In genomic region chr4:117182759-117183096, GRCm38 (mm10) we compare ENCODE assay signal across 9 mouse cellular contexts. TPM values are rescaled to one million over a fixed set of nuclear protein-coding genes. Genes with fewer than 3 reads are reported as not detected.
ATAC-seq and TF ChIP-seq lines count a peak whose summit lies in the region.
"Not testable (repeated sequence)": the region's sequence is repeated elsewhere in the genome, so short reads cannot be mapped to it uniquely, and the experiment has no call there.
"Had no signal": no experiment of that assay in that cellular context is flagged by ENCODE, and none has a peak within 500 bp of the region (broad histone marks: within the 10 kb centered on the region; RNA-seq: fewer than 3 reads in every experiment).

No protein-coding gene starts in this region.

- 15% methylated on average over 9 of the region's 9 CpGs for WGBS in forebrain, embryonic 13.5 days
- WGBS in heart, embryonic 15.5 days, result 10% methylated on average over 9 of the region's 9 CpGs
- 14% methylated on average over 9 of the region's 9 CpGs for WGBS in intestine, embryonic 16.5 days
- 13% methylated on average over 9 of the region's 9 CpGs for WGBS in limb, embryonic 15.5 days
- WGBS in macrophage (ENCODE audit: missing documents), result 15% methylated on average over 9 of the region's 9 CpGs
- 10% methylated on average over 9 of the region's 9 CpGs for WGBS in neural tube, embryonic 14.5 days

- peaks cover 29% of the 10 kb centered on the region for H3K36me3 ChIP-seq in E14TG2a.4 (ENCODE audit: insufficient read depth, low read length)
- H3K36me3 ChIP-seq in forebrain, embryonic 13.5 days (ENCODE audit: poor library complexity, severe bottlenecking), result peaks cover 25% of the 10 kb centered on the region
- peaks cover 21% of the 10 kb centered on the region for H3K36me3 ChIP-seq in heart, embryonic 15.5 days
- H3K36me3 ChIP-seq in intestine, embryonic 16.5 days (ENCODE audit: control insufficient read depth, insufficient read depth, low read length); macrophage (ENCODE audit: inconsistent target); neural tube, embryonic 14.5 days (ENCODE audit: control insufficient read depth, insufficient read depth, low read length): not testable (repeated sequence)
- H3K36me3 ChIP-seq in limb, embryonic 15.5 days, result peaks cover 21% of the 10 kb centered on the region

- H3K27me3 ChIP-seq in E14TG2a.4 (ENCODE audit: insufficient read depth, low read length); forebrain, embryonic 13.5 days; heart, embryonic 15.5 days; intestine, embryonic 16.5 days (replicated peaks; ENCODE audit: control insufficient read depth, insufficient read depth, low read length); limb, embryonic 15.5 days; neural tube, embryonic 14.5 days (ENCODE audit: control insufficient read depth, insufficient read depth, low read length): not testable (repeated sequence)

- H3K9me3 ChIP-seq in E14TG2a.4 (ENCODE audit: low read length); forebrain, embryonic 13.5 days (replicated peaks); heart, embryonic 15.5 days (replicated peaks); intestine, embryonic 16.5 days (ENCODE audit: control insufficient read depth, low read length); limb, embryonic 15.5 days; neural tube, embryonic 14.5 days (ENCODE audit: control insufficient read depth, low read length): not testable (repeated sequence)

- H3K4me1 ChIP-seq in E14TG2a.4 (replicated peaks; ENCODE audit: low read depth, low read length), result peaks cover 29% of the 10 kb centered on the region
- not testable (repeated sequence) for H3K4me1 ChIP-seq in cortical plate, adult 2 months (ENCODE audit: control insufficient read depth, insufficient read depth, low read length); intestine, embryonic 16.5 days (ENCODE audit: control insufficient read depth, insufficient read depth, low read length); neural tube, embryonic 14.5 days (ENCODE audit: control insufficient read depth, insufficient read depth, low read length)
- peaks cover 25% of the 10 kb centered on the region for H3K4me1 ChIP-seq in forebrain, embryonic 13.5 days
- peaks cover 12% of the 10 kb centered on the region for H3K4me1 ChIP-seq in heart, embryonic 15.5 days (replicated peaks)
- peaks cover 14% of the 10 kb centered on the region for H3K4me1 ChIP-seq in limb, embryonic 15.5 days

- peak overlapping the region; percentile 68 for H3K9ac ChIP-seq in forebrain, embryonic 13.5 days
- H3K9ac ChIP-seq in heart, embryonic 15.5 days, result peak overlapping the region; percentile 66
- peak overlapping the region; percentile 67 for H3K9ac ChIP-seq in intestine, embryonic 16.5 days (ENCODE audit: low read depth, low read length)
- peak overlapping the region; percentile 41 for H3K9ac ChIP-seq in limb, embryonic 15.5 days
- H3K9ac ChIP-seq in neural tube, embryonic 14.5 days (replicated peaks; ENCODE audit: low read depth, low read length), result peak overlapping the region; percentile 44

- peak; percentile 69 for ATAC-seq in forebrain, embryonic 13.5 days
- ATAC-seq in heart, embryonic 15.5 days (replicated peaks; ENCODE audit: insufficient number of reproducible peaks, insufficient read depth, low FRiP score, low read depth), result not testable (repeated sequence)
- ATAC-seq in intestine, embryonic 16.5 days, result peak; percentile 69
- peak; percentile 36; the same call in 1 of the 2 replicates for ATAC-seq in limb, embryonic 15.5 days (ENCODE audit: insufficient number of reproducible peaks, low FRiP score, low TSS enrichment, low read depth)
- ATAC-seq in neural tube, embryonic 14.5 days (ENCODE audit: low read depth), result peak; percentile 45; the same call in 1 of the 2 replicates

- peaks cover 26% of the 10 kb centered on the region for H3K79me2 ChIP-seq in macrophage (ENCODE audit: inconsistent target)

- H3K4me3 ChIP-seq in E14TG2a.4 (replicated peaks; ENCODE audit: low read length), result peak overlapping the region; percentile 96
- H3K4me3 ChIP-seq in cortical plate, adult 2 months (ENCODE audit: insufficient read depth, low read length), result peak overlapping the region; percentile 43
- H3K4me3 ChIP-seq in forebrain, embryonic 13.5 days, result peak overlapping the region; percentile 67
- peak overlapping the region; percentile 60 for H3K4me3 ChIP-seq in heart, embryonic 15.5 days
- H3K4me3 ChIP-seq in intestine, embryonic 16.5 days (ENCODE audit: low read length), result peak overlapping the region; percentile 56
- H3K4me3 ChIP-seq in limb, embryonic 15.5 days, result peak overlapping the region; percentile 58
- H3K4me3 ChIP-seq in macrophage (ENCODE audit: inconsistent target), result peak overlapping the region; percentile 91
- H3K4me3 ChIP-seq in neural tube, embryonic 14.5 days (ENCODE audit: low read depth, low read length), result peak overlapping the region; percentile 46

- TF ChIP-seq CTCF in E14TG2a.4 (conservative IDR thresholded peaks at IDR 0.05; ENCODE audit: low read length); cortical plate, adult 2 months (IDR thresholded peaks at IDR 0.05; ENCODE audit: extremely low read depth, insufficient read depth, low read length): not testable (repeated sequence)

- H3K4me2 ChIP-seq in forebrain, embryonic 13.5 days, result peak overlapping the region; percentile 82
- peak overlapping the region; percentile 76 for H3K4me2 ChIP-seq in heart, embryonic 15.5 days
- H3K4me2 ChIP-seq in intestine, embryonic 16.5 days (ENCODE audit: low read depth, low read length), result peak overlapping the region; percentile 62
- peak overlapping the region; percentile 91 for H3K4me2 ChIP-seq in limb, embryonic 15.5 days
- H3K4me2 ChIP-seq in neural tube, embryonic 14.5 days (ENCODE audit: low read depth, low read length), result peak overlapping the region; percentile 87

- not testable (repeated sequence) for TF ChIP-seq POLR2A in cortical plate, adult 2 months (IDR thresholded peaks at IDR 0.05; ENCODE audit: extremely low read depth, insufficient read depth, low read length)

- H3K27ac ChIP-seq in cortical plate, adult 2 months (ENCODE audit: insufficient read depth, low read length); forebrain, embryonic 13.5 days; intestine, embryonic 16.5 days (ENCODE audit: low read length): not testable (repeated sequence)
- H3K27ac ChIP-seq in heart, embryonic 15.5 days, result peak overlapping the region; percentile 62
- H3K27ac ChIP-seq in limb, embryonic 15.5 days, result peak overlapping the region; percentile 73; the same call in 1 of the 2 replicates
- peak overlapping the region; percentile 68 for H3K27ac ChIP-seq in macrophage
- peak overlapping the region; percentile 67 for H3K27ac ChIP-seq in neural tube, embryonic 14.5 days (ENCODE audit: low read depth, low read length)

RNA-seq across cellular contexts. Expression of gene Kif2c, which starts 0.3 kb away (rescaled TPM):
- polyA plus RNA-seq in cortical plate, adult 2 months (2012; rRNA removed), result 0.40 and 0.54 TPM in 2 replicates
- polyA plus RNA-seq in forebrain, embryonic 13.5 days (2015; fragmentation: Nextera tagmentation; extraction: Ambion mirVana), result 68.4 and 74.1 TPM in 2 replicates
- 36.4 and 39.7 TPM in 2 replicates for polyA plus RNA-seq in heart, embryonic 15.5 days (2015; fragmentation: Nextera tagmentation; extraction: Ambion mirVana)
- polyA plus RNA-seq in intestine, embryonic 16.5 days (2015; fragmentation: Nextera tagmentation; extraction: Ambion mirVana), result 35.9 and 41.3 TPM in 2 replicates
- polyA plus RNA-seq in limb, embryonic 15.5 days (2015; fragmentation: Nextera tagmentation; extraction: Ambion mirVana), result 45.9 and 47.4 TPM in 2 replicates
- total RNA-seq in macrophage (2018; cell fraction: chromatin; rRNA removed), result 10 to 100 TPM in 2 of 26 experiments, 1 to 10 TPM in 14, under 1 TPM in 8, not detected in 2; 0.30 to 12.9 (median 1.6) TPM
- 1 to 10 TPM in 12 of 26 experiments, under 1 TPM in 14; 0.27 to 3.4 (median 0.82) TPM for total RNA-seq in macrophage (2018; cell fraction: cytosol; rRNA removed)
- 1 to 10 TPM in 10 of 26 experiments, under 1 TPM in 14, not detected in 2; 0.25 to 7.8 (median 0.80) TPM for total RNA-seq in macrophage (2018; cell fraction: nucleus; rRNA removed)
- 0.26 to 3.5 TPM (median 2.9 TPM) in 3 replicates for polyA plus RNA-seq in macrophage (2018)
- polyA plus RNA-seq in neural tube, embryonic 14.5 days (2014; fragmentation: Nextera tagmentation; extraction: Ambion mirVana), result 3.5 and 6.0 TPM in 2 replicates

RNA-seq across cellular contexts. Expression of gene Rps8, which starts 26.7 kb away (rescaled TPM):
- 499 and 554 TPM in 2 replicates for polyA plus RNA-seq in cortical plate, adult 2 months (2012; rRNA removed)
- 667 and 710 TPM in 2 replicates for polyA plus RNA-seq in forebrain, embryonic 13.5 days (2015; fragmentation: Nextera tagmentation; extraction: Ambion mirVana)
- polyA plus RNA-seq in heart, embryonic 15.5 days (2015; fragmentation: Nextera tagmentation; extraction: Ambion mirVana), result 538 and 545 TPM in 2 replicates
- 811 and 851 TPM in 2 replicates for polyA plus RNA-seq in intestine, embryonic 16.5 days (2015; fragmentation: Nextera tagmentation; extraction: Ambion mirVana)
- polyA plus RNA-seq in limb, embryonic 15.5 days (2015; fragmentation: Nextera tagmentation; extraction: Ambion mirVana), result 803 and 994 TPM in 2 replicates
- total RNA-seq in macrophage (2018; cell fraction: chromatin; rRNA removed), result 100 to 1,000 TPM in 3 of 26 experiments, 10 to 100 TPM in 23; 30.7 to 242 (median 63.9) TPM
- 1,000 to 10,000 TPM in 9 of 26 experiments, 100 to 1,000 TPM in 17; 488 to 1,366 (median 810) TPM for total RNA-seq in macrophage (2018; cell fraction: cytosol; rRNA removed)
- total RNA-seq in macrophage (2018; cell fraction: nucleus; rRNA removed), result 100 to 1,000 TPM in 24 of 26 experiments, 10 to 100 TPM in 2; 69.8 to 283 (median 141) TPM
- 353 to 1,289 TPM (median 973 TPM) in 3 replicates for polyA plus RNA-seq in macrophage (2018)
- polyA plus RNA-seq in neural tube, embryonic 14.5 days (2014; fragmentation: Nextera tagmentation; extraction: Ambion mirVana), result 549 and 599 TPM in 2 replicates

RNA-seq across cellular contexts. Expression of gene Plk3, which starts 49.0 kb away (rescaled TPM):
- polyA plus RNA-seq in cortical plate, adult 2 months (2012; rRNA removed), result 16.0 and 19.5 TPM in 2 replicates
- 11.4 and 12.0 TPM in 2 replicates for polyA plus RNA-seq in forebrain, embryonic 13.5 days (2015; fragmentation: Nextera tagmentation; extraction: Ambion mirVana)
- polyA plus RNA-seq in heart, embryonic 15.5 days (2015; fragmentation: Nextera tagmentation; extraction: Ambion mirVana), result 1.8 and 2.5 TPM in 2 replicates
- polyA plus RNA-seq in intestine, embryonic 16.5 days (2015; fragmentation: Nextera tagmentation; extraction: Ambion mirVana), result 2.5 and 4.1 TPM in 2 replicates
- 5.7 and 6.8 TPM in 2 replicates for polyA plus RNA-seq in limb, embryonic 15.5 days (2015; fragmentation: Nextera tagmentation; extraction: Ambion mirVana)
- 10 to 100 TPM in 6 of 26 experiments, 1 to 10 TPM in 19, under 1 TPM in 1; 0.67 to 21.3 (median 6.8) TPM for total RNA-seq in macrophage (2018; cell fraction: chromatin; rRNA removed)
- 1 to 10 TPM in 25 of 26 experiments, under 1 TPM in 1; 0.48 to 6.3 (median 2.9) TPM for total RNA-seq in macrophage (2018; cell fraction: cytosol; rRNA removed)
- total RNA-seq in macrophage (2018; cell fraction: nucleus; rRNA removed), result 10 to 100 TPM in 9 of 26 experiments, 1 to 10 TPM in 17; 2.6 to 33.1 (median 6.9) TPM
- polyA plus RNA-seq in macrophage (2018), result 1.5 to 7.7 TPM (median 2.0 TPM) in 3 replicates
- polyA plus RNA-seq in neural tube, embryonic 14.5 days (2014; fragmentation: Nextera tagmentation; extraction: Ambion mirVana), result 16.1 and 19.1 TPM in 2 replicates

RNA-seq across cellular contexts. Expression of gene Tctex1d4, which starts 56.1 kb away (rescaled TPM):
- polyA plus RNA-seq in cortical plate, adult 2 months (2012; rRNA removed), result 0.68 and 1.8 TPM in 2 replicates
- polyA plus RNA-seq in forebrain, embryonic 13.5 days (2015; fragmentation: Nextera tagmentation; extraction: Ambion mirVana), result 0.40 TPM in 1 of 2 replicates, not detected in the other
- polyA plus RNA-seq in heart, embryonic 15.5 days (2015; fragmentation: Nextera tagmentation; extraction: Ambion mirVana), result 0.24 TPM in 1 of 2 replicates, not detected in the other
- polyA plus RNA-seq in intestine, embryonic 16.5 days (2015; fragmentation: Nextera tagmentation; extraction: Ambion mirVana), result not detected in 2 replicates
- polyA plus RNA-seq in limb, embryonic 15.5 days (2015; fragmentation: Nextera tagmentation; extraction: Ambion mirVana), result not detected in 2 replicates
- 1 to 10 TPM in 17 of 26 experiments, not detected in 9; 1.3 to 7.4 (median 2.8) TPM for total RNA-seq in macrophage (2018; cell fraction: chromatin; rRNA removed)
- 1 to 10 TPM in 22 of 26 experiments, under 1 TPM in 4; 0.42 to 4.0 (median 2.2) TPM for total RNA-seq in macrophage (2018; cell fraction: cytosol; rRNA removed)
- total RNA-seq in macrophage (2018; cell fraction: nucleus; rRNA removed), result 10 to 100 TPM in 1 of 26 experiments, 1 to 10 TPM in 17, not detected in 8; 1.2 to 10.0 (median 2.9) TPM
- polyA plus RNA-seq in macrophage (2018), result 0.68 to 2.6 TPM (median 0.93 TPM) in 3 replicates
- polyA plus RNA-seq in neural tube, embryonic 14.5 days (2014; fragmentation: Nextera tagmentation; extraction: Ambion mirVana), result not detected in 2 replicates
- total RNA-seq: layer of hippocampus, postnatal 36 days had no signal

RNA-seq across cellular contexts. Expression of gene Btbd19, which starts 57.2 kb away (rescaled TPM):
- 14.6 and 14.9 TPM in 2 replicates for polyA plus RNA-seq in cortical plate, adult 2 months (2012; rRNA removed)
- polyA plus RNA-seq in forebrain, embryonic 13.5 days (2015; fragmentation: Nextera tagmentation; extraction: Ambion mirVana), result 3.1 and 3.9 TPM in 2 replicates
- 2.3 and 4.5 TPM in 2 replicates for polyA plus RNA-seq in heart, embryonic 15.5 days (2015; fragmentation: Nextera tagmentation; extraction: Ambion mirVana)
- polyA plus RNA-seq in intestine, embryonic 16.5 days (2015; fragmentation: Nextera tagmentation; extraction: Ambion mirVana), result 3.9 and 4.8 TPM in 2 replicates
- polyA plus RNA-seq in limb, embryonic 15.5 days (2015; fragmentation: Nextera tagmentation; extraction: Ambion mirVana), result 10.0 and 10.3 TPM in 2 replicates
- 10 to 100 TPM in 14 of 26 experiments, 1 to 10 TPM in 12; 1.6 to 22.6 (median 11.1) TPM for total RNA-seq in macrophage (2018; cell fraction: chromatin; rRNA removed)
- total RNA-seq in macrophage (2018; cell fraction: cytosol; rRNA removed), result 1 to 10 TPM; 1.5 to 6.9 (median 3.5) TPM
- total RNA-seq in macrophage (2018; cell fraction: nucleus; rRNA removed), result 10 to 100 TPM in 11 of 26 experiments, 1 to 10 TPM in 15; 1.8 to 31.5 (median 8.8) TPM
- polyA plus RNA-seq in macrophage (2018), result 1.5 to 11.4 TPM (median 1.9 TPM) in 3 replicates
- 2.7 and 3.9 TPM in 2 replicates for polyA plus RNA-seq in neural tube, embryonic 14.5 days (2014; fragmentation: Nextera tagmentation; extraction: Ambion mirVana)

Comparison
In these comparisons a context has a peak if more than half of its experiments do, and no peak if none do; other contexts are left out.
1. H3K4me3 ChIP-seq: peak in every context shown above with its lines; median percentile 96 in E14TG2a.4; 91 in macrophage; 67 in forebrain, embryonic 13.5 days; 60 in heart, embryonic 15.5 days; 58 in limb, embryonic 15.5 days; 56 in intestine, embryonic 16.5 days; 46 in neural tube, embryonic 14.5 days; 43 in cortical plate, adult 2 months.